Mouse (Mus musculus) embryonic facial prominence, embryonic 15.5 days (tissue): ENCODE data around the gene Gadl1. TPM values are rescaled to one million over a fixed set of nuclear protein-coding genes. Genes with fewer than 3 reads are reported as not detected.

Experiments
- ATAC-seq: fragments of 200-750 bp; cut with Nextera tagmentation; 2 replicates; pipeline ENCODE4 v1.8.0; 2017; ENCODE audit warnings: low read depth, moderate TSS enrichment; ENCODE audit not compliant: insufficient number of reproducible peaks, low FRiP score, low TSS enrichment
- H3K27ac ChIP-seq: fragments of 300-500 bp; sonication (generic); replicated peaks from 2 replicates; pipeline ENCODE4 v1.5.1; 2015; ENCODE audit warnings: mild to moderate bottlenecking, inconsistent platforms
- H3K27me3 ChIP-seq: fragments of 300-500 bp; sonication (generic); 2 replicates; pipeline ENCODE4 v1.6.1; 2015; ENCODE audit warnings: inconsistent platforms
- H3K36me3 ChIP-seq: fragments of 300-500 bp; sonication (generic); 2 replicates; pipeline ENCODE4 v1.6.1; 2015; ENCODE audit warnings: mild to moderate bottlenecking, inconsistent platforms
- H3K4me1 ChIP-seq: fragments of 300-500 bp; sonication (generic); 2 replicates; pipeline ENCODE4 v1.6.1; 2015; ENCODE audit warnings: inconsistent platforms
- H3K4me2 ChIP-seq: fragments of 300-500 bp; sonication (generic); replicated peaks from 2 replicates; pipeline ENCODE4 v1.6.1; 2015; ENCODE audit warnings: mild to moderate bottlenecking, inconsistent platforms
- H3K4me3 ChIP-seq: fragments of 300-500 bp; sonication (generic); replicated peaks from 2 replicates; pipeline ENCODE4 v1.5.1; 2015; ENCODE audit warnings: mild to moderate bottlenecking, inconsistent platforms
- H3K9ac ChIP-seq: fragments of 300-500 bp; sonication (generic); 2 replicates; pipeline ENCODE4 v1.6.1; 2015; ENCODE audit warnings: inconsistent platforms
- H3K9me3 ChIP-seq: fragments of 300-500 bp; sonication (generic); replicated peaks from 2 replicates; pipeline ENCODE4 v1.6.1; 2016; ENCODE audit warnings: inconsistent platforms
- WGBS: fragments of 180-500 bp; shearing (Covaris S2); methylation state at CpG from one replicate; pipeline ENCODE4 v1.1.7; 2015; 5-methylcytosine and 5-hydroxymethylcytosine counted together
- polyA plus RNA-seq: library from polyadenylated mRNA; unstranded; fragments of >200 nt; fragmentation: Nextera tagmentation; extraction: Ambion mirVana; gene quantifications from 2 replicates; pipeline ENCODE4 v1.2.1, GENCODE M21; 2015

Gadl1 gene
- polyA plus RNA-seq, 1 experiment from 2014 or later: 1.7 TPM

- Histone ChIP-seq H3K27ac (no peak overlapping the region), H3K9me3 (no peaks in the 10 kb centered on the region), H3K4me1 (no peaks in the 10 kb centered on the region), H3K4me3 (no peak overlapping the region), H3K9ac (no peak overlapping the region), H3K4me2 (no peak overlapping the region), H3K36me3 (no peaks in the 10 kb centered on the region), H3K27me3 (no peaks in the 10 kb centered on the region)
- 77% methylated on average over 15 of the region's 15 CpGs for WGBS
- ATAC-seq: no peak
Observed at GRCm38 (mm10) chr9:115977598-115978240, 68.5 kb downstream of the Gadl1 start.

- 72% methylated on average over 2 of the region's 2 CpGs for WGBS
- H3K4me3 ChIP-seq: no peak overlapping the region
- H3K9me3 ChIP-seq: no peaks in the 10 kb centered on the region
- H3K4me2 ChIP-seq: no peak overlapping the region
- H3K27ac ChIP-seq: no peak overlapping the region
- no peaks in the 10 kb centered on the region for H3K36me3 ChIP-seq
- H3K9ac ChIP-seq: no peak overlapping the region
- H3K27me3 ChIP-seq: no peaks in the 10 kb centered on the region
- no peaks in the 10 kb centered on the region for H3K4me1 ChIP-seq
- ATAC-seq: no peak
Observed at GRCm38 (mm10) chr9:115978478-115978877, 69.2 kb downstream of the Gadl1 start.

- 85% methylated on average over 7 of the region's 7 CpGs for WGBS
- no peak overlapping the region for H3K4me2 ChIP-seq
- no peak overlapping the region for H3K4me3 ChIP-seq
- H3K36me3 ChIP-seq: no peaks in the 10 kb centered on the region
- no peak overlapping the region for H3K27ac ChIP-seq
- no peaks in the 10 kb centered on the region for H3K9me3 ChIP-seq
- no peaks in the 10 kb centered on the region for H3K27me3 ChIP-seq
- no peak for ATAC-seq
- H3K9ac ChIP-seq: no peak overlapping the region
- H3K4me1 ChIP-seq: peaks cover 2% of the 10 kb centered on the region; the same call in 1 of the 2 replicates
Observed at GRCm38 (mm10) chr9:115990661-115991060, 81.4 kb downstream of the Gadl1 start.

- WGBS: 89% methylated on average over 2 of the region's 2 CpGs
- no peaks in the 10 kb centered on the region for H3K9me3 ChIP-seq
Observed at GRCm38 (mm10) chr9:115994772-115995171, 85.5 kb downstream of the Gadl1 start.

GRCm38 (mm10) chr9:115995856-115996560, 86.8 kb downstream of the Gadl1 start:
- no peak overlapping the region for H3K9ac ChIP-seq
- no peaks in the 10 kb centered on the region for H3K9me3 ChIP-seq
- no peaks in the 10 kb centered on the region for H3K27me3 ChIP-seq
- no peak overlapping the region for H3K4me3 ChIP-seq
- peaks cover 5% of the 10 kb centered on the region; the same call in 1 of the 2 replicates for H3K4me1 ChIP-seq
- H3K36me3 ChIP-seq: no peaks in the 10 kb centered on the region
- H3K27ac ChIP-seq: no peak overlapping the region
- no peak overlapping the region for H3K4me2 ChIP-seq
- 44% methylated on average over 23 of the region's 23 CpGs for WGBS
- ATAC-seq: no peak

More at GRCm38 (mm10) chr9:115994772-115995171, 85.5 kb downstream of the Gadl1 start:
- no peak for ATAC-seq
- no peak overlapping the region for H3K4me3 ChIP-seq
- H3K9ac ChIP-seq: no peak overlapping the region
- no peak overlapping the region for H3K27ac ChIP-seq
- no peaks in the 10 kb centered on the region for H3K36me3 ChIP-seq
- H3K4me2 ChIP-seq: no peak overlapping the region
- peaks cover 5% of the 10 kb centered on the region; the same call in 1 of the 2 replicates for H3K4me1 ChIP-seq
- no peaks in the 10 kb centered on the region for H3K27me3 ChIP-seq

GRCm38 (mm10) chr9:115998383-115998782, 89.1 kb downstream of the Gadl1 start:
- peaks cover 5% of the 10 kb centered on the region; the same call in 1 of the 2 replicates for H3K4me1 ChIP-seq
- no peak overlapping the region for H3K9ac ChIP-seq
- H3K27me3 ChIP-seq: no peaks in the 10 kb centered on the region
- ATAC-seq: no peak
- no peak overlapping the region for H3K4me3 ChIP-seq
- no peaks in the 10 kb centered on the region for H3K9me3 ChIP-seq
- no peak overlapping the region for H3K27ac ChIP-seq
- H3K4me2 ChIP-seq: no peak overlapping the region
- WGBS: 52% methylated on average over 4 of the region's 4 CpGs
- H3K36me3 ChIP-seq: no peaks in the 10 kb centered on the region

- no peaks in the 10 kb centered on the region for H3K9me3 ChIP-seq
- H3K27ac ChIP-seq: no peak overlapping the region
- no peaks in the 10 kb centered on the region for H3K27me3 ChIP-seq
- ATAC-seq: no peak
- no peaks in the 10 kb centered on the region for H3K36me3 ChIP-seq
- H3K9ac ChIP-seq: no peak overlapping the region
- H3K4me1 ChIP-seq: peaks cover 5% of the 10 kb centered on the region; the same call in 1 of the 2 replicates
- 85% methylated on average over 8 of the region's 8 CpGs for WGBS
- no peak overlapping the region for H3K4me3 ChIP-seq
- no peak overlapping the region for H3K4me2 ChIP-seq
Observed at GRCm38 (mm10) chr9:115999361-115999990, 90.2 kb downstream of the Gadl1 start.

- no peaks in the 10 kb centered on the region for H3K9me3 ChIP-seq
- no peaks in the 10 kb centered on the region for H3K36me3 ChIP-seq
- H3K4me2 ChIP-seq: no peak overlapping the region
- H3K27ac ChIP-seq: no peak overlapping the region
- H3K4me3 ChIP-seq: no peak overlapping the region
- 44% methylated on average over 4 of the region's 4 CpGs for WGBS
- H3K27me3 ChIP-seq: no peaks in the 10 kb centered on the region
- no peak overlapping the region for H3K9ac ChIP-seq
- H3K4me1 ChIP-seq: no peaks in the 10 kb centered on the region
- no peak for ATAC-seq
Observed at GRCm38 (mm10) chr9:116013911-116014310, 104.7 kb downstream of the Gadl1 start.

- Histone ChIP-seq H3K4me1 (no peaks in the 10 kb centered on the region), H3K27me3 (no peaks in the 10 kb centered on the region), H3K36me3 (no peaks in the 10 kb centered on the region), H3K4me3 (no peak overlapping the region), H3K27ac (no peak overlapping the region), H3K4me2 (no peak overlapping the region), H3K9me3 (no peaks in the 10 kb centered on the region), H3K9ac (no peak overlapping the region)
- ATAC-seq: no peak
- 70% methylated on average over 9 of the region's 9 CpGs for WGBS
Observed at GRCm38 (mm10) chr9:116016221-116016620, 107.0 kb downstream of the Gadl1 start.

- Histone ChIP-seq H3K4me3 (no peak overlapping the region), H3K9me3 (no peaks in the 10 kb centered on the region), H3K27me3 (no peaks in the 10 kb centered on the region), H3K27ac (no peak overlapping the region), H3K36me3 (no peaks in the 10 kb centered on the region), H3K4me1 (no peaks in the 10 kb centered on the region), H3K4me2 (no peak overlapping the region), H3K9ac (no peak overlapping the region)
- no peak for ATAC-seq
- WGBS: 88% methylated on average over 3 of the region's 3 CpGs
Observed at GRCm38 (mm10) chr9:116017091-116017490, 107.8 kb downstream of the Gadl1 start.

- H3K9me3 ChIP-seq: no peaks in the 10 kb centered on the region
- H3K9ac ChIP-seq: no peak overlapping the region
- 82% methylated on average over 7 of the region's 7 CpGs for WGBS
- H3K4me3 ChIP-seq: no peak overlapping the region
- no peak overlapping the region for H3K27ac ChIP-seq
- no peak for ATAC-seq
- no peaks in the 10 kb centered on the region for H3K4me1 ChIP-seq
- H3K36me3 ChIP-seq: no peaks in the 10 kb centered on the region
- no peaks in the 10 kb centered on the region for H3K27me3 ChIP-seq
- no peak overlapping the region for H3K4me2 ChIP-seq
Observed at GRCm38 (mm10) chr9:116018586-116018985, 109.3 kb downstream of the Gadl1 start.
